Mouse (Mus musculus) midbrain, embryonic 16.5 days (tissue): Measurements from ENCODE around the gene Kcnk6. TPM values are rescaled to one million over a fixed set of nuclear protein-coding genes. Genes with fewer than 3 reads are reported as not detected.

Experiments used
- ATAC-seq: fragments of 200-750 bp; cut with Nextera tagmentation; 2 replicates; pipeline ENCODE4 v1.8.0; 2017; ENCODE audit warnings: moderate TSS enrichment
- H3K27ac ChIP-seq: fragments of 300-500 bp; sonication (generic); 2 replicates; pipeline ENCODE4 v1.5.1; 2014; ENCODE audit warnings: mild to moderate bottlenecking, low read length, mixed read lengths
- H3K27me3 ChIP-seq: fragments of 300-500 bp; sonication (generic); 2 replicates; pipeline ENCODE4 v1.6.1; 2014; ENCODE audit warnings: low read depth, low read length, mixed read lengths; ENCODE audit not compliant: control insufficient read depth, insufficient read depth
- H3K36me3 ChIP-seq: fragments of 300-500 bp; sonication (generic); 2 replicates; pipeline ENCODE4 v1.6.1; 2014; ENCODE audit warnings: mild to moderate bottlenecking, low read length, moderate library complexity, mixed read lengths; ENCODE audit not compliant: control insufficient read depth, insufficient read depth
- H3K4me1 ChIP-seq: fragments of 300-500 bp; sonication (generic); 2 replicates; pipeline ENCODE4 v1.6.1; 2014; ENCODE audit warnings: mild to moderate bottlenecking, low read length, mixed read lengths; ENCODE audit not compliant: control insufficient read depth, insufficient read depth
- H3K4me2 ChIP-seq: fragments of 300-500 bp; sonication (generic); 2 replicates; pipeline ENCODE4 v1.6.1; 2014; ENCODE audit warnings: mild to moderate bottlenecking, low read length, mixed read lengths
- H3K4me3 ChIP-seq: fragments of 300-500 bp; sonication (generic); 2 replicates; pipeline ENCODE4 v1.5.1; 2014; ENCODE audit warnings: low read depth, mild to moderate bottlenecking, low read length, moderate library complexity, mixed read lengths
- H3K9ac ChIP-seq: fragments of 300-500 bp; sonication (generic); 2 replicates; pipeline ENCODE4 v1.6.1; 2014; ENCODE audit warnings: low read depth, low read length, mixed read lengths
- H3K9me3 ChIP-seq: fragments of 300-500 bp; sonication (generic); replicated peaks from 2 replicates; pipeline ENCODE4 v1.6.1; 2014; ENCODE audit warnings: mild to moderate bottlenecking, low read length, mixed read lengths; ENCODE audit not compliant: control insufficient read depth, poor library complexity, severe bottlenecking
- WGBS: fragments of 180-500 bp; shearing (Covaris S2); extraction: QIAGEN DNeasy Blood & Tissue Kit; methylation state at CpG from one replicate; pipeline ENCODE4 v1.1.7; 2014; 5-methylcytosine and 5-hydroxymethylcytosine counted together
- polyA plus RNA-seq: library from polyadenylated mRNA; unstranded; fragments of >200 nt; fragmentation: Nextera tagmentation; extraction: Ambion mirVana; gene quantifications from 2 replicates; pipeline ENCODE4 v1.2.1, GENCODE M21; 2015

Gene Kcnk6
- polyA plus RNA-seq, 1 experiment from 2014 or later, result 1.7 TPM

DNA sequence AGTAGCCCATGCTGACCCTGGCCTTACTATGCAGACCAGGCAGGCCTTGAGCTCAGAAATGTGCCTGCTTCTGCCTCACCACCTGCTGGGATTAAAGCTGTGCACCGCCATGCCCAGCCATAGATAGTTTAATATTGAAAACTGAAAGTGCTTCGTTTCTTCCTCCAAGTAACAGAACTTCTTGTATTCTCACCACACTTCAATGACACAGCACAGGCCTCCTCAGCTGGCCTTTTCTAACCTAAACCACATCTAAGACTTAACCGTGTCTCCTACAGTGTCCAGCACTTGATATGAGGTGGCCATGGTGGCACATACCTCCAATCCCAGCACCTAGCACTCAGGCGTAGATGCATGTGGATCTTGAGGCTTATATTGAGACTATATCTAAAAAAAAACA lies 38.1 kb upstream of the Kcnk6 start:
- Histone ChIP-seq H3K9ac (no peak overlapping the region), H3K27me3 (no peaks in the 10 kb centered on the region), H3K27ac (no peak overlapping the region), H3K36me3 (no peaks in the 10 kb centered on the region), H3K4me1 (no peaks in the 10 kb centered on the region), H3K4me2 (no peak overlapping the region), H3K9me3 (no peaks in the 10 kb centered on the region), H3K4me3 (no peak overlapping the region)
- WGBS, result 84% methylated on average over 4 of the region's 4 CpGs
- ATAC-seq, result no peak

DNA sequence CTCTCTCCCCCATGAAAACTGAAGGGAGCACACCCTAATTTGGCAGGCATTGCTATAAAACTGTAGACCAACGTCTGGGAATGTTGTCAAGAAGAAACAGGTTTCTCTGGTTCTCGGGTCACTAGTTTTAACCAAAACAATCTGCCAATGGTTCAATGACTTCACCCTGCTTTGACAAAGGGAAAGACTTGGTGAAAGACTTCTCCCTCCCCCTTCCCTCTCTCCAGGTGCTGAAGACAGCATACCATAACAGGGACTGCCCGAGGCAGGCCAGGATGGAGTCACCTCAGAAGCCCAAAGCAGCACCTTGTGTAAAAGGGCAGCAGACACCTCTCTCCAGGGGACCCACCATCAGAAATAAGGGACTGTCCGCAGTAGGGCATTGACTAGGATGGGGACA lies 34.6 kb upstream of the Kcnk6 start:
- no peaks in the 10 kb centered on the region for H3K4me1 ChIP-seq
- WGBS, result 53% methylated on average over 4 of the region's 4 CpGs
- no peaks in the 10 kb centered on the region for H3K27me3 ChIP-seq
- H3K9ac ChIP-seq, result no peak overlapping the region
- no peak for ATAC-seq
- H3K4me2 ChIP-seq, result no peak overlapping the region
- no peak overlapping the region for H3K27ac ChIP-seq
- H3K9me3 ChIP-seq, result no peaks in the 10 kb centered on the region
- no peak overlapping the region for H3K4me3 ChIP-seq
- no peaks in the 10 kb centered on the region for H3K36me3 ChIP-seq

DNA sequence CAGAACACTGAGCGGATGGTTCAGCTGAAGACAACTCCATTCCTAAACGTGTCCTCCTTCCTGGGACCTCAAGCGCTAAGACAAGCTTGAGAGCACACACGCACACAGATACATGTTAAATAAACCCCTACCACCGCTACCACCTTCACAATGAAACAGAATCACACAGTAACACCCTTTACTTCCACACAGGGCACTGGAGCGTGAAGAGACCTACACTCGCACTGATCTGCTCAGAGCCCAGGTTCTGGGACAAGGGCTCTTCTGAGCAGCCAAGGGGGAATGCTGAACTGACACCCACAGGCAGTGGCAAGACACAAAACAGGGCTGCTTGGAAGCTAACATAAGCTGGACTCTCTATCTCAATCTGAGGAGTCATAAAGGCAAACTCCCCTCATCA lies 33.3 kb upstream of the Kcnk6 start:
- no peak overlapping the region for H3K27ac ChIP-seq
- H3K4me2 ChIP-seq, result no peak overlapping the region
- no peaks in the 10 kb centered on the region for H3K36me3 ChIP-seq
- H3K4me1 ChIP-seq, result no peaks in the 10 kb centered on the region
- H3K4me3 ChIP-seq, result no peak overlapping the region
- no peaks in the 10 kb centered on the region for H3K27me3 ChIP-seq
- H3K9me3 ChIP-seq, result no peaks in the 10 kb centered on the region
- WGBS, result 74% methylated on average over 7 of the region's 7 CpGs
- ATAC-seq, result no peak
- no peak overlapping the region for H3K9ac ChIP-seq

DNA sequence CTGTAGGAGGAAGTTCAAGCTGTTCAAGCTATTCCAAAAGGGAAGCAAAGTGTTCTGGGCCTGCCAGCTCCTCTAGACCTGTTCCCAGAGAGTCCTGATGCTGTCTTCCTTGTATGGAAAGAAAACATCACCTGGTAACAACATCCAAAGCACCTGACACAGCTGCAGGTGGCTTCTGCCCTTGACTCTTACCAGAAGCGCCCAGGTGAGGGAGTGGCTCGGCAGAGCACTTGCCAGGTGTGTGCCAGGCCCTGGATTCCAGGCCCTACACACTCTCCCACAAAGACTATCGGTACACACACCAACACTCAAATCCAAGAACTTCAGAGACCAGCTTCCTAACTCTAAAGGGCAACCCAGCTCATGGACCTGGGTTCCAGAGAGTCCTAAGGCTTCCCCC lies 31.5 kb upstream of the Kcnk6 start:
- H3K27me3 ChIP-seq, result no peaks in the 10 kb centered on the region
- H3K9ac ChIP-seq, result no peak overlapping the region
- H3K4me2 ChIP-seq, result no peak overlapping the region
- no peaks in the 10 kb centered on the region; the same call in 1 of the 2 replicates for H3K4me1 ChIP-seq
- H3K4me3 ChIP-seq, result no peak overlapping the region
- no peaks in the 10 kb centered on the region for H3K36me3 ChIP-seq
- 89% methylated on average over 3 of the region's 3 CpGs for WGBS
- no peak for ATAC-seq
- no peak overlapping the region for H3K27ac ChIP-seq
- no peaks in the 10 kb centered on the region for H3K9me3 ChIP-seq

DNA sequence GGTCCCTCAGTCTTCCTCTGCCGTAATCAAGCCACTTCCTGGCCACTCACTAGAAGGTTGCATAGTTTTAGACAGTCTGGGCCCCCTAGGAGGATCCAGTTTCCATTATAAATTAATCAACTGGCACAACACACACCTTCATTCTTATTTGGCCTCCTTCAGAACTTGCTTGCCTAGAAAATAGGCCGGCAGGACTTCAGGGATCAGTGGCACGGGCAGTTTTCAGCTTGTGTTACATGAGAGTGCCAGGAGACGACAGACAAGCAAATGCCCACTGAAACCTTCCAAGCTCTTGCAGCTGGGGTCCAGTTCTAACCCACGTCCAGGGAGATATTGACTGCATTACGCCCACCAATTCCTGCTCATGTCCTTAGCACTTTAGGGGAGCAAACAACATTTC lies 29.8 kb upstream of the Kcnk6 start:
- Histone ChIP-seq H3K4me1 (no peaks in the 10 kb centered on the region; the same call in 1 of the 2 replicates), H3K36me3 (no peaks in the 10 kb centered on the region), H3K27ac (no peak overlapping the region), H3K27me3 (no peaks in the 10 kb centered on the region), H3K4me2 (no peak overlapping the region), H3K9ac (no peak overlapping the region), H3K9me3 (no peaks in the 10 kb centered on the region), H3K4me3 (no peak overlapping the region)
- ATAC-seq, result no peak
- WGBS, result 88% methylated on average over 6 of the region's 6 CpGs

DNA sequence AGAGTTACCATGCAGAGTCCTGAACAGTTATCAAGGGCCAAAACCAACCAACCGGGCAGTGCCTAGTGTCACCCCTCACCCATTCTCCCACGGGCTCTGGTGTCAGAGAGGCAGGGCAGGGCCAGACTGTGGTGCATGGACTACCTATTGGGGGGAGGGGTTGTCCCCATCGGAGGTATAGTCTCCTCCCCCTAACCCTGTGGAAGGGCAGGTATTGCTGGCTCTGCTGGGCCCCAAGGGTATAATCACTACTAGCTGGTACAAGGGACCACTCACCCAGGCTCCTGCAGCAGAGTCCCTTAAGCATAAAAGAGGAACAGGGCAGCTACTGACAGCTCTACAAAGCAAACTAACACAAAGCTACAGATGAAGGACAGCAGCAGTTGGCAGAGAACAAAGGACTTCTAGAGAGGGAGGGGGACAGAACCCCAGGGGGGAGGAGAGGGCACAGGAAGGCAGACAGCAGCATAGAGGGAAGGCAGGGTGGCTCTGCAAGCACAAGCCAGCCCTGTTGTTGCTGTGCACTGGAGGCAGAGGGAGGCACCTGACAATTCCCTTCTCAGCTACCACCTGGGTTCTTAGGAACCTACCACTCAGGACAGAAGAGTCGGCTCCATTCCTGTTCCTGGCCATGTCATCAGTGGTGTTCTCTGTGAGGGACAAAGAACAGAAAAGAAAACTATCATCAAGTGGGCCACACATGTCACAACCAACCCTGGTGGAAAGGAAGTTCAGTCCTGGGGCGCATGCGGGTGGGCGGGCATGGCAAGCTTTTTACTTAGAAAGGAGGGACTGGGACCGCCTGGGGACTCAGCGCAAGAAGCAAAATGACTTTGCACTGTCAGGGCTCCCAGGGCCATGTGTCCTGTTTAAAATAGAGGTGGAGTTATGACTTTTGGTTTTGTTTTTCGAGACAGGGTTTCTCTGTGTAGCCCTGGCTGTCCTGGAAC lies 27.7 kb upstream of the Kcnk6 start:
- Histone ChIP-seq H3K4me3 (no peak overlapping the region), H3K4me2 (no peak overlapping the region), H3K9me3 (no peaks in the 10 kb centered on the region), H3K36me3 (no peaks in the 10 kb centered on the region), H3K4me1 (no peaks in the 10 kb centered on the region; the same call in 1 of the 2 replicates), H3K27ac (no peak overlapping the region), H3K9ac (no peak overlapping the region), H3K27me3 (no peaks in the 10 kb centered on the region)
- WGBS, result 68% methylated on average over 10 of the region's 10 CpGs
- ATAC-seq, result no peak

DNA sequence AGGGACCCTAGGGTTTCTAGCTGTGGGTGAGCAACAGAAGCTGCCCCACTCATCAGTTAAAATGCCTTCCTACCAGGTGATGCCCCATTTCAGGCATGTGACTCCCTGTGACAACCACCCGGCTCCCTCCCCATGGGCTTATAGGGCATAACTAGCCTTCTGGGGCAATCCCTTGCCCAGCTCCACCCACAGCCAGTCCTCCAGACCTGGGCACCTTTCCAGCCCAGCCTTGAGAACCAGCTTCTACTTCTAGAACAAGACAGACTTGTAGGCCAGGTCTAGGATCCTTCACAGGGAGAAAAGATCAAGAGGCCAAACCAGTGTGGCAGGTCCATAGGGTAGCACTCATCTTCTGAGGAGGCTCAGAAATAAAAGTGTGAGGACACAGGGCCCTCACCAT lies 25.1 kb upstream of the Kcnk6 start:
- no peaks in the 10 kb centered on the region for H3K27me3 ChIP-seq
- no peak overlapping the region for H3K4me3 ChIP-seq
- no peaks in the 10 kb centered on the region for H3K36me3 ChIP-seq
- H3K9ac ChIP-seq, result no peak overlapping the region
- H3K4me1 ChIP-seq, result no peaks in the 10 kb centered on the region; the same call in 1 of the 2 replicates
- WGBS, result 95% methylated on average over 1 of the region's 1 CpGs
- no peak overlapping the region for H3K4me2 ChIP-seq
- ATAC-seq, result no peak
- H3K9me3 ChIP-seq, result no peaks in the 10 kb centered on the region
- no peak overlapping the region for H3K27ac ChIP-seq

DNA sequence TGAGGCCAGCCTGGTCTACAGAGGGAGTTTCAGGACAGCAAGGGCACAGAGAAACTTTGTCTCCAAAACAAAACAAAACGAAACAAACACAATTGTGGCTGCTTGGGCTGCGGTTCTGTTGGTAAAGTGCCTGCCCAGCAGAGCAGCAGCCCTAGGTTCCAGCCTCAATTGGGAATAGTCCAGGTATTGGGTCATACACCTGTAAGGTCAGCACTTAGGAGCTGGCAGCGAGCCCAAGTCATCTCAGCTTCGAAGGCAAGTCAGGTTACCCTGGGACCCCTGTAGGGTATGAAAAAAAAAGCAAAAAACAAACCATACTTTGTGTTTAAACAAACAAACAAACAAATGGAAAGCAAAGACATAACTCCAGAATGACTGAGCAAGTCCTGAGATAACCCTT lies 23.6 kb upstream of the Kcnk6 start:
- H3K4me2 ChIP-seq, result no peak overlapping the region
- no peak overlapping the region for H3K9ac ChIP-seq
- no peaks in the 10 kb centered on the region; the same call in 1 of the 2 replicates for H3K4me1 ChIP-seq
- no peak for ATAC-seq
- H3K4me3 ChIP-seq, result no peak overlapping the region
- H3K9me3 ChIP-seq, result no peaks in the 10 kb centered on the region
- H3K27ac ChIP-seq, result no peak overlapping the region
- 88% methylated on average over 4 of the region's 4 CpGs for WGBS
- H3K36me3 ChIP-seq, result no peaks in the 10 kb centered on the region
- H3K27me3 ChIP-seq, result no peaks in the 10 kb centered on the region

DNA sequence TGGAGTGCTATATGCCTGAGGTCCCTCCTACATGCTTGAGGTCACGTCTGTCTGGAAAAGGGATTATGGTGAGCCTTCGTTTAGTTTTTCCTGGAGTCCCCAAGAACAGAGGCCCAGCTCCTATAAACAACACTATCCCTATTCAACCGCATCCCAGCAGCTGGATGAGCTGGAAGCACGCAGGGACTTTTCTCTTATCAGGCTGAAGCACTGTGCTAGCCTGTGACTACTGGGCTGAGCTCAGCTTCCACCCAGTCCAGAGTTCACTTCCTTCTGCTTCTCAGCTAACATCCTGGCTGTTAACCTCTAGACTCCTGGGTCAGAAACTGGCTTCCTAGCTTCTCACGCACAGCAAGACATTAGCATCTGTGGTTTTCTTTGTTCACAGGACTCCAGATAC lies 21.5 kb upstream of the Kcnk6 start:
- WGBS, result 59% methylated on average over 5 of the region's 5 CpGs
- H3K36me3 ChIP-seq, result no peaks in the 10 kb centered on the region
- no peak overlapping the region for H3K9ac ChIP-seq
- H3K4me3 ChIP-seq, result no peak overlapping the region
- no peaks in the 10 kb centered on the region for H3K9me3 ChIP-seq
- H3K4me2 ChIP-seq, result no peak overlapping the region
- no peak overlapping the region for H3K27ac ChIP-seq
- H3K27me3 ChIP-seq, result peaks cover 4% of the 10 kb centered on the region; the same call in 1 of the 2 replicates
- ATAC-seq, result no peak
- no peaks in the 10 kb centered on the region for H3K4me1 ChIP-seq
